Mouse (Mus musculus) E14TG2a.4 (cell line): ENCODE results near the gene Phldb2.

Experiments
- H3K27me3 ChIP-seq: 2 replicates; pipeline ENCODE4 v1.6.1; 2014; ENCODE audit warnings: low read length, control low read depth; ENCODE audit not compliant: insufficient read depth
- H3K36me3 ChIP-seq: 2 replicates; pipeline ENCODE4 v1.6.1; 2014; ENCODE audit warnings: low read length, control low read depth; ENCODE audit not compliant: insufficient read depth
- H3K4me1 ChIP-seq: replicated peaks from 2 replicates; pipeline ENCODE4 v1.6.1; 2014; ENCODE audit warnings: low read depth, low read length, control low read depth
- H3K4me3 ChIP-seq: replicated peaks from 2 replicates; pipeline ENCODE4 v1.5.1; 2014; ENCODE audit warnings: mild to moderate bottlenecking, low read length
- H3K9me3 ChIP-seq: 2 replicates; pipeline ENCODE4 v1.6.1; 2014; ENCODE audit warnings: low read length, control low read depth
- CTCF ChIP-seq: conservative IDR thresholded peaks from 2 replicates; pipeline ENCODE4 v1.5.1; 2014; ENCODE audit warnings: low read length
- NANOG ChIP-seq: IDR thresholded peaks from 2 replicates; pipeline ENCODE4 v1.6.1; 2014; ENCODE audit warnings: borderline replicate concordance, low read length, mixed read lengths
- POU5F1 ChIP-seq: IDR thresholded peaks from 2 replicates; pipeline ENCODE4 v1.6.1; 2014; ENCODE audit warnings: low read length, borderline replicate concordance

Phldb2 gene

GRCm38 (mm10) chr16:45849045-45849444 is 104.4 kb downstream of the Phldb2 start:
- Histone ChIP-seq H3K27me3 (peaks cover 30% of the 10 kb centered on the region), H3K36me3 (no peaks in the 10 kb centered on the region), H3K9me3 (peaks cover 5% of the 10 kb centered on the region; the same call in 1 of the 2 replicates), H3K4me1 (peaks cover 7% of the 10 kb centered on the region; the same call in 1 of the 2 replicates), H3K4me3 (no peak overlapping the region)
- TF ChIP-seq CTCF (no peak), NANOG (no peak), POU5F1 (no peak)

- Histone ChIP-seq H3K36me3 (no peaks in the 10 kb centered on the region), H3K27me3 (peaks cover 66% of the 10 kb centered on the region), H3K4me1 (peaks cover 24% of the 10 kb centered on the region), H3K9me3 (peaks cover 5% of the 10 kb centered on the region; the same call in 1 of the 2 replicates), H3K4me3 (peak overlapping the region; percentile 82)
- no peak for TF ChIP-seq CTCF
- no peak for TF ChIP-seq NANOG
- TF ChIP-seq POU5F1 = no peak
Observed at GRCm38 (mm10) chr16:45844875-45845274, 108.5 kb downstream of the Phldb2 start.

GRCm38 (mm10) chr16:45844049-45844780 is 109.2 kb downstream of the Phldb2 start:
- no peak for TF ChIP-seq NANOG
- TF ChIP-seq POU5F1 = no peak
- no peak for TF ChIP-seq CTCF

GRCm38 (mm10) chr16:45843351-45843891 is 110.0 kb downstream of the Phldb2 start:
- H3K36me3 ChIP-seq = no peaks in the 10 kb centered on the region
- peaks cover 67% of the 10 kb centered on the region for H3K27me3 ChIP-seq
- H3K9me3 ChIP-seq = peaks cover 5% of the 10 kb centered on the region; the same call in 1 of the 2 replicates
- H3K4me3 ChIP-seq = peak overlapping the region; percentile 82
- no peak for TF ChIP-seq NANOG
- no peak for TF ChIP-seq CTCF
- TF ChIP-seq POU5F1 = no peak
- H3K4me1 ChIP-seq = peaks cover 32% of the 10 kb centered on the region

More at GRCm38 (mm10) chr16:45844049-45844780, 109.2 kb downstream of the Phldb2 start:
- H3K9me3 ChIP-seq = peaks cover 5% of the 10 kb centered on the region; the same call in 1 of the 2 replicates
- no peaks in the 10 kb centered on the region for H3K36me3 ChIP-seq
- peaks cover 27% of the 10 kb centered on the region for H3K4me1 ChIP-seq
- peak overlapping the region; percentile 82 for H3K4me3 ChIP-seq
- H3K27me3 ChIP-seq = peaks cover 67% of the 10 kb centered on the region

- Histone ChIP-seq H3K27me3 (peaks cover 65% of the 10 kb centered on the region), H3K4me1 (peaks cover 32% of the 10 kb centered on the region), H3K36me3 (no peaks in the 10 kb centered on the region), H3K9me3 (peaks cover 5% of the 10 kb centered on the region; the same call in 1 of the 2 replicates), H3K4me3 (no peak overlapping the region)
- TF ChIP-seq CTCF (no peak), NANOG (no peak), POU5F1 (no peak)
Observed at GRCm38 (mm10) chr16:45842440-45842839, 111.0 kb downstream of the Phldb2 start.

GRCm38 (mm10) chr16:45841806-45842205 is 111.6 kb downstream of the Phldb2 start:
- peaks cover 59% of the 10 kb centered on the region for H3K27me3 ChIP-seq
- H3K36me3 ChIP-seq = no peaks in the 10 kb centered on the region
- no peak overlapping the region for H3K4me3 ChIP-seq
- peaks cover 32% of the 10 kb centered on the region for H3K4me1 ChIP-seq
- H3K9me3 ChIP-seq = peaks cover 5% of the 10 kb centered on the region; the same call in 1 of the 2 replicates
- TF ChIP-seq NANOG (no peak), POU5F1 (no peak), CTCF (no peak)

GRCm38 (mm10) chr16:45841016-45841415 is 112.4 kb downstream of the Phldb2 start:
- peaks cover 5% of the 10 kb centered on the region; the same call in 1 of the 2 replicates for H3K9me3 ChIP-seq
- H3K4me1 ChIP-seq = peaks cover 32% of the 10 kb centered on the region
- no peak for TF ChIP-seq CTCF
- TF ChIP-seq POU5F1 = no peak
- no peak for TF ChIP-seq NANOG
- no peak overlapping the region for H3K4me3 ChIP-seq
- H3K27me3 ChIP-seq = peaks cover 57% of the 10 kb centered on the region
- H3K36me3 ChIP-seq = no peaks in the 10 kb centered on the region

GRCm38 (mm10) chr16:45837541-45838342 is 115.7 kb downstream of the Phldb2 start:
- TF ChIP-seq POU5F1 (no peak), CTCF (no peak), NANOG (no peak)
- no peak overlapping the region for H3K4me3 ChIP-seq
- H3K27me3 ChIP-seq = peaks cover 29% of the 10 kb centered on the region

GRCm38 (mm10) chr16:45832747-45833108 is 120.7 kb downstream of the Phldb2 start:
- TF ChIP-seq NANOG (no peak), POU5F1 (no peak), CTCF (no peak)
- H3K4me1 ChIP-seq = no peaks in the 10 kb centered on the region

More at GRCm38 (mm10) chr16:45837541-45838342, 115.7 kb downstream of the Phldb2 start:
- no peaks in the 10 kb centered on the region for H3K9me3 ChIP-seq
- H3K36me3 ChIP-seq = no peaks in the 10 kb centered on the region
- H3K4me1 ChIP-seq = peaks cover 13% of the 10 kb centered on the region

More at GRCm38 (mm10) chr16:45832747-45833108, 120.7 kb downstream of the Phldb2 start:
- no peak overlapping the region for H3K4me3 ChIP-seq
- H3K27me3 ChIP-seq = peaks cover 5% of the 10 kb centered on the region
- no peaks in the 10 kb centered on the region for H3K36me3 ChIP-seq
- H3K9me3 ChIP-seq = no peaks in the 10 kb centered on the region; the same call in 1 of the 2 replicates
